Mouse (Mus musculus): ENCODE data around the gene Pcbd1.

DNA sequence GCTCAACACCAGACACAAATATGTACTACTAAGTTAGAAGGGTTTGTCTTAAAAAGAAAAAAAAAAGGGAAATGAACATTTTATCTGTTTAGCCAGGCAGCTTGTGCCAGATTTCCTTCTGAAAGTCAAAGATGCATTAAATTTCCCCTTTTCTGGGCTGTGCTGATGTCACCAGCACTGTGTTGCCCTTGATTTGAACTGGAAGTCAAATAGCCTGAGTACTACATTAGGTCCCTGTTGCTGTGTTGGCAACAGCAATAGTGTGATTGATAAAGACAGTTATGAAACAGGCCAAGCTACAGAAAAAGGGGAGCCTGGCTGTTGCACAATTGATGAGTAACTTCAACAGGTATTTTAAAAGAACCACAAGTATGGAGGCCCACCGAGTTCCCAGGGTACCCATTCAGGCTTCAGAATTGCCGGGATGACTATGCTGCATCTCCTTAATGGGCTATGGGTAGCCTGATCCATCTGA is 25.2 kb downstream of the Pcbd1 start:
- TF ChIP-seq CTCF (IDR thresholded peaks at IDR 0.05; ENCODE audit: borderline replicate concordance, insufficient read depth, low read depth, low read length) (no peak), POLR2A (IDR thresholded peaks at IDR 0.05; ENCODE audit: borderline replicate concordance, insufficient read depth, low read length) (no peak)

Measured in cerebellum, adult 2 months (tissue).